Mouse (Mus musculus): ENCODE results near the gene Rbm39. TPM values are rescaled to one million over a fixed set of nuclear protein-coding genes. Genes with fewer than 3 reads are reported as not detected.
A peak's percentile ranks its signal among the peaks of the same experiment; 100 is the strongest.

Rbm39 gene
- total and polyA plus RNA-seq, 2 experiments from 2014 or later, result 250 to 448 TPM

DNA sequence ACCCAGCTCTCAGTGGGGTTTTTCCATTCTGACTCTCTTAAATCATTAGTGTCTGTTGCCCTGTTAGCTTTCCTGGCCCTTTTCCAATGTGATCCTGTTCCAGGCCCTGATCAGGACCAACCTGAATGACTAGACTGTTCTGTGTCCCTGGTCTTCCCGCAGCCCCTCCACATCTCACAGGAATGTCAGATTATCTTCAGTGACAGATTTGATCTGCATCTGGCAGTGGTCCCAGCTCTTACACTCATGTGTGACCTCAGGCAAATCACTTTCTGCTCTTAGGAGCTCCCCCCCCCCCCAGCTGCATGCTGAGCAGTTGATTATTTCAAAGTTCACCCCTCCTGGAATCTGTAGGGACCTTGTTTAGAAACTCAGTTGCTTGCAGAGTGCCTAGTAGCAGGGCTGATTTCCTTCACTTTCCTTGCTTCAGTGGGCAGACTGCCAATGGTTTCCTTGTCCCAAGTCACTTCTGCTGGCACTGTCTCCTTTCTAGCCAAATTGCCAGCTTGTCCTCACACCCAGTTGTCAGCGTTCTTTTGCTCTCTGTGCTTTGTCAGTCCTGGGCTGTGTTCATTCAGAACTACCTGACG, 22.9 kb upstream of the Rbm39 start:
- WGBS, result 20% methylated on average over 3 of the region's 3 CpGs
- H3K4me2 ChIP-seq (ENCODE audit: low read depth, low read length), result peak overlapping the region; percentile 1; the same call in 1 of the 2 replicates

DNA sequence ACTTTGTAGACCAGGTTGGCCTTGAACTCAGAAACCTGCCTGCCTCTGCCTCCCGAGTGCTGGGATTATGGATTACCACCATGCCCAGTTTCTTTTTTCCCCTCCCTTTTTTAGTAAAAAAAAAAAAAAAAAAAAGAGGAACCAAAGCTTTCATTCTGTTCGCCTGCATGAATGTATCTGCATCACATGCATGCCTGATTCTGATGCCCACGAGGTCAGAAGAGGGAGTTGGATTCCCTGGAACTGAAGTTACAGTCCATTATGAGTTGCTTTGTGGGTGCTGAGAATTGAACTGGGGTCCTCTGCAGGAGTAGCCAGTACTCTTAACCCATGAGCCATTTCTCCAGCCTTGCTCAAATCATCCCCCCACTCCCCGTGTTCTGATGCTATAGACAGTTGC, 21.4 kb upstream of the Rbm39 start:
- H3K9ac ChIP-seq (replicated peaks; ENCODE audit: low read length), result no peak overlapping the region
- no peaks in the 10 kb centered on the region for H3K36me3 ChIP-seq (ENCODE audit: insufficient read depth, low read length)
- WGBS, result 90% methylated on average over 4 of the region's 4 CpGs
- H3K4me3 ChIP-seq (ENCODE audit: low read length), result no peak overlapping the region
- H3K4me2 ChIP-seq (ENCODE audit: low read depth, low read length), result no peak overlapping the region
- no peak for DNase-seq (ENCODE audit: low spot score)
- H3K27ac ChIP-seq, result no peak overlapping the region
- no peaks in the 10 kb centered on the region; the same call in 1 of the 2 replicates for H3K4me1 ChIP-seq (ENCODE audit: insufficient read depth, low read length)
- ATAC-seq, result no peak
- no peaks in the 10 kb centered on the region for H3K27me3 ChIP-seq (ENCODE audit: insufficient read depth, low read length)
- TF ChIP-seq CTCF (IDR thresholded peaks at IDR 0.05; ENCODE audit: low read depth), result no peak
- no peaks in the 10 kb centered on the region for H3K9me3 ChIP-seq (ENCODE audit: low read length)

More for the DNA sequence above, 22.9 kb upstream of the Rbm39 start:
- ATAC-seq (peak; percentile 86), DNase-seq (ENCODE audit: low spot score) (peak; percentile 89)
- no peaks in the 10 kb centered on the region for H3K9me3 ChIP-seq (ENCODE audit: low read length)
- H3K27ac ChIP-seq, result peak overlapping the region; percentile 72
- H3K9ac ChIP-seq (replicated peaks; ENCODE audit: low read length), result no peak overlapping the region
- H3K27me3 ChIP-seq (ENCODE audit: insufficient read depth, low read length), result no peaks in the 10 kb centered on the region
- H3K36me3 ChIP-seq (ENCODE audit: insufficient read depth, low read length), result peaks cover 3% of the 10 kb centered on the region; the same call in 1 of the 2 replicates
- H3K4me1 ChIP-seq (ENCODE audit: insufficient read depth, low read length), result no peaks in the 10 kb centered on the region; the same call in 1 of the 2 replicates
- no peak for TF ChIP-seq CTCF (IDR thresholded peaks at IDR 0.05; ENCODE audit: low read depth)
- H3K4me3 ChIP-seq (ENCODE audit: low read length), result no peak overlapping the region

DNA sequence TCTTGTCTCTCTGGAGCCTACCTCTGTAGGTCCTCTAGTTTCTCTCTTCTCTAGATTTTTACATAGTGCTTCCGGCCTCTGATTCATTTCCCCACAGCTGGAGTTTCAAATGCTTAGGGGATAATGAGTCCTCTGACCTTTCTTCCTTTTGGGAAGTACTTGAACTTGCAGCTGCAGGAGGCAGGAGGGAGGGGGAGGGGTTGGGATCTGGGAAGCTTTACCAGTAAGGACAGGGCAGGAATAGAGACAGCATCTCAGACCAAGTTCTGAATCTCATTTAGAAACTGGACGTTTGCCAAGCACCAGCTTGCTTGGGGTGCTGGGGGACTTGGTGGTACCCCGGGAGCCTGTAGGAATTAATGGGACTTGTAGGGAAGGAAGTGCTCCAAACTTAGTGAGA, 19.9 kb upstream of the Rbm39 start:
- Histone ChIP-seq H3K4me2 (ENCODE audit: low read depth, low read length) (no peak overlapping the region), H3K9ac (replicated peaks; ENCODE audit: low read length) (no peak overlapping the region), H3K36me3 (ENCODE audit: insufficient read depth, low read length) (no peaks in the 10 kb centered on the region), H3K27me3 (ENCODE audit: insufficient read depth, low read length) (no peaks in the 10 kb centered on the region), H3K4me3 (ENCODE audit: low read length) (no peak overlapping the region), H3K27ac (no peak overlapping the region), H3K9me3 (ENCODE audit: low read length) (no peaks in the 10 kb centered on the region), H3K4me1 (ENCODE audit: insufficient read depth, low read length) (no peaks in the 10 kb centered on the region; the same call in 1 of the 2 replicates)
- 33% methylated on average over 3 of the region's 3 CpGs for WGBS
- DNase-seq (ENCODE audit: low spot score) (peak; percentile 13), ATAC-seq (no peak)
- no peak for TF ChIP-seq CTCF (IDR thresholded peaks at IDR 0.05; ENCODE audit: low read depth)

DNA sequence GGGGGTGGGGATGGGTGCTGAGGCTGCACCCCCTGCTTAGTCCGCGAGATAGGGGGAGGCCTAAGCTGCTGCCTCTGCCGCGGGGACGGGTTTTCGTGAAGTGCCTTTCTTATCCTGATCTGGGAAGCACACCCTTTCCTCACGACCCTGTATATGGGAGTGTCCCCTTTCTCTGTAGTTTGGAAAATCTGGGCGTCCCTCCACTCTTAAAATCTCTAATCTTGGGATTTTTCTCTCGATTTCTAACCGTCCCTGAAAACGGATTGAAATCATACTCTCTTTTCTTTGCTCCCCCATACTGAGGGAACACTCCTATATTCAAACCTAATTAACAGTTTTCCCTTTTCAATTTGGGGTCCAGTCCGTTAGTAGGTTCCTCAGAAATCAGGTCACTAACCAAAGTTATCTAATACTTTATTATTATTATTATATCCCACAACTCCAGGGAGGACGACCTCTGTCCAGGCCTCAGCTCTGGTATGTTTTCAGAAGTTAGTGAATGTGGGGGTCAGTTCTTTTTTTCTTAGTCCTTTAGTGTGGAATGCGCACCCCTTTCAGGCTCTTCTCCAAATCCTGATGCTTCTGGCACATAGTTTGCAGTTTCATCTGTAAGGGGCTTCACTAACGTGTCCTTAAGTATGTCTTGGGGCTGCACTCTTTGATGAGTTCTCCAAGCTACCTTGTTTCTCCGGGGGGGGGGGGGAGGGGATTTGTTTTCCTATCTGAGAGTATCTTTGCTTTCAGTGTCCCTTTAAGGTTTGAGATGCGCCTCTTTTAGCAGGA, 17.3 kb upstream of the Rbm39 start:
- peak overlapping the region; percentile 81 for H3K4me2 ChIP-seq (ENCODE audit: low read depth, low read length)
- peak overlapping the region; percentile 85 for H3K9ac ChIP-seq (replicated peaks; ENCODE audit: low read length)
- WGBS, result 3% methylated on average over 17 of the region's 17 CpGs
- no peaks in the 10 kb centered on the region for H3K9me3 ChIP-seq (ENCODE audit: low read length)
- H3K4me1 ChIP-seq (ENCODE audit: insufficient read depth, low read length), result no peaks in the 10 kb centered on the region; the same call in 1 of the 2 replicates
- H3K36me3 ChIP-seq (ENCODE audit: insufficient read depth, low read length), result no peaks in the 10 kb centered on the region
- H3K27me3 ChIP-seq (ENCODE audit: insufficient read depth, low read length), result no peaks in the 10 kb centered on the region
- H3K4me3 ChIP-seq (ENCODE audit: low read length), result peak overlapping the region; percentile 56
- no peak for DNase-seq (ENCODE audit: low spot score)
- no peak for TF ChIP-seq CTCF (IDR thresholded peaks at IDR 0.05; ENCODE audit: low read depth)
- no peak; the same call in 1 of the 2 replicates for ATAC-seq
- peak overlapping the region; percentile 98 for H3K27ac ChIP-seq

DNA sequence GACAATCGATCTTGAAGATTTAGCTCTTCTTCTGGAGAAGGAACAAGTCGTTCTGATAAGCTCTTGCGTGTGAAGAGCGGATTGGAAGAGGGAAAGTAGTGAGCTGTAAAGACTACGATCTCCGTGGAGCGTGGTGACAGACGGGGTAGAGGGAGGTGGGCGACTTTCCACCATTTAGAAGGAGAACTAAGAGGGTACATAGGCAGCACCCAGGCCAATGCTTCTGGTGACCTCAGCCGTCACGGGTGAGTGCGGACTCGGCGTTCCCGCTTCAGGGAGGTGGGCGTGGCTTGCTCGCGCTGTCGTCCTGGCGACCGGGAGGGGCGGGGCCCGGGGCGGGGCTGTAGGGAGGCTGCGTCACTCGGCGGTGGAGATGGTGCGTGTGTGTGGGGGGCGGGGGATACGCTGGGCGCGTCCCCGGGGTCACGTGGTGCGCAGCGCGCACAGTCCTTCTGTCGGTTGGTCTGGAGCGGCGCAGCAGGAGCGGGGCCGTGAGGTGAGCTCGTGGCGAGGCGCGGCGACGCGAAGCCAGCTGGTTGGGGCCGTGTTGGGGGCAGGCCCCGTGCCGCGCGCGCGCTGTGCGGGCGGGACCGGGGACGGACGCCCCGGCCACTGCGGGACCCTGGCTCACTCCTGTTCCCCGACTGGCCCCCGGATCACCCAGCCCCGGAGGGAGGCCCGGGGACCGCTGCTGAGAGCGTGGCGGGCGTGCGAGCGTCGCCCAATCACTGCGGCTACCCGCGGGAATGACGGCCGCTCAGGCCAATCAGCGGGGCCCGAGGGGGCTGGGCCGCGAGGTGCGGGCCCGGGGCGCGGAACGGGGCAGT, 16.5 kb upstream of the Rbm39 start, which contains the start of gene Phf20:
Gene Phf20 (plus strand): TSS at position 165 of the 827 bp plus-strand sequence.
- DNase-seq (ENCODE audit: low spot score) (peak; percentile 97), ATAC-seq (peak; percentile 99)
- Histone ChIP-seq H3K27ac (peak within 1 kb of the TSS; percentile 98), H3K27me3 (ENCODE audit: insufficient read depth, low read length) (no peaks in the 10 kb centered on the region), H3K9me3 (ENCODE audit: low read length) (no peaks in the 10 kb centered on the region), H3K9ac (replicated peaks; ENCODE audit: low read length) (peak within 1 kb of the TSS; percentile 85), H3K36me3 (ENCODE audit: insufficient read depth, low read length) (no peaks in the 10 kb centered on the region), H3K4me3 (ENCODE audit: low read length) (peak within 1 kb of the TSS; percentile 56), H3K4me2 (ENCODE audit: low read depth, low read length) (peak within 1 kb of the TSS; percentile 81), H3K4me1 (ENCODE audit: insufficient read depth, low read length) (no peaks in the 10 kb centered on the region)
- 0% methylated on average over 87 of the region's 88 CpGs for WGBS
- TF ChIP-seq CTCF (IDR thresholded peaks at IDR 0.05; ENCODE audit: low read depth), result no peak

DNA sequence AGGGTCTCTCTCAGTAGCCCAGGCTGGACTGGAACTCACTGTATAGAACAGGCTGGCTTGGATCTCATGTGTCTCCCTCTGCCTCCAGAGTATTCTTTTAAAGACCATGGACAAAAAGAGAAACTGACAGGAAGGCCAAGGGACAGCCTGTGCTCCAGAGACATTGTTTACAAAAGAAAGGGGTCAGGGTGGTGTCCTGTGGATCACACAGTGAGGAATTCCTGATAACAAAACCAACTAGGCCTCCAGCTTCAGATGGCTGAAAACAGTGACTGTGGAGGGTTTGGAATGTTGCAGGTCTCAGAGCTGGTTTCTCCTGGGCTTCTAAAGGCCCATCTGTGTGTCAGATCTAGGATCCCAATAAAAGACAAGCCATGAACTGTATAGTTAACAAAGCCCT, 14.5 kb upstream of the Rbm39 start:
- Histone ChIP-seq H3K9ac (replicated peaks; ENCODE audit: low read length) (no peak overlapping the region), H3K27ac (no peak overlapping the region), H3K27me3 (ENCODE audit: insufficient read depth, low read length) (no peaks in the 10 kb centered on the region), H3K4me3 (ENCODE audit: low read length) (no peak overlapping the region), H3K36me3 (ENCODE audit: insufficient read depth, low read length) (no peaks in the 10 kb centered on the region), H3K9me3 (ENCODE audit: low read length) (no peaks in the 10 kb centered on the region), H3K4me1 (ENCODE audit: insufficient read depth, low read length) (no peaks in the 10 kb centered on the region), H3K4me2 (ENCODE audit: low read depth, low read length) (no peak overlapping the region)
- ATAC-seq (no peak), DNase-seq (ENCODE audit: low spot score) (no peak)
- TF ChIP-seq CTCF (IDR thresholded peaks at IDR 0.05; ENCODE audit: low read depth), result no peak
